Mouse (Mus musculus) C2C12 (cell line): ENCODE measurements around the gene Meiob. TPM values are rescaled to one million over a fixed set of nuclear protein-coding genes. Genes with fewer than 3 reads are reported as not detected.

Experiments
- H3K27me3 ChIP-seq: one replicate; pipeline ENCODE4 v1.6.1; 2011; ENCODE audit not compliant: control insufficient read depth, insufficient read depth, insufficient read length
- H3K36me3 ChIP-seq: one replicate; pipeline ENCODE4 v1.6.1; 2011; ENCODE audit not compliant: control insufficient read depth, insufficient read depth
- H3K4me3 ChIP-seq: one replicate; pipeline ENCODE4 v1.5.1; 2011; ENCODE audit warnings: mild to moderate bottlenecking, control low read depth; ENCODE audit not compliant: poor library complexity, insufficient read depth, severe bottlenecking
- H3K79me2 ChIP-seq: one replicate; pipeline ENCODE4 v1.6.1; 2011; ENCODE audit not compliant: control insufficient read depth, insufficient read depth
- H3K79me3 ChIP-seq: one replicate; pipeline ENCODE4 v1.6.1; 2011; ENCODE audit warnings: low read depth, control low read depth
- H3ac ChIP-seq: one replicate; pipeline ENCODE3; 2011; ENCODE audit warnings: low read depth; ENCODE audit not compliant: control insufficient read depth, insufficient read length
- CEBPB ChIP-seq: IDR thresholded peaks from one replicate; pipeline ENCODE4 v1.6.1; 2011; ENCODE audit warnings: low read depth, mild to moderate bottlenecking, control low read depth, moderate library complexity
- CTCF ChIP-seq: IDR thresholded peaks from one replicate; pipeline ENCODE4 v1.5.1; 2011; ENCODE audit not compliant: control insufficient read depth, insufficient read depth, insufficient read length
- FOSL1 ChIP-seq: IDR thresholded peaks from one replicate; pipeline ENCODE4 v1.8.0; 2011; ENCODE audit warnings: mild to moderate bottlenecking, low read length; ENCODE audit not compliant: poor library complexity, insufficient read depth, severe bottlenecking
- MAX ChIP-seq: IDR thresholded peaks from one replicate; pipeline ENCODE4 v1.6.1; 2011; ENCODE audit warnings: mild to moderate bottlenecking, control low read depth
- MYOD1 ChIP-seq: IDR thresholded peaks from one replicate; pipeline ENCODE4 v1.6.1; 2011; ENCODE audit warnings: low read depth; ENCODE audit not compliant: control insufficient read depth, insufficient read length
- MYOG ChIP-seq: IDR thresholded peaks from one replicate; pipeline ENCODE4 v1.6.1; 2011; ENCODE audit not compliant: control insufficient read depth, insufficient read length; ENCODE audit errors: extremely low read depth
- USF1 ChIP-seq: IDR thresholded peaks from one replicate; pipeline ENCODE4 v1.6.1; 2011; ENCODE audit warnings: low read depth, mild to moderate bottlenecking, control low read depth, moderate library complexity
- polyA plus RNA-seq: library from polyadenylated mRNA; unstranded; fragments of >200 nt; fragmentation: generic; extraction: Trizol; gene quantifications from one replicate; pipeline ENCODE4 v1.2.1, GENCODE M21; 2012; ENCODE audit warnings: missing spikeins

Gene Meiob
- polyA plus RNA-seq, 1 experiment: not detected

GRCm38 (mm10) chr17:24857831-24858470, 53.9 kb downstream of the Meiob start:
- H3ac ChIP-seq: no peak overlapping the region
- no peaks in the 10 kb centered on the region for H3K36me3 ChIP-seq
- no peaks in the 10 kb centered on the region for H3K79me3 ChIP-seq
- TF ChIP-seq MYOD1: no peak
- TF ChIP-seq CEBPB: no peak
- TF ChIP-seq MYOG: no peak
- no peak for TF ChIP-seq USF1
- no peak for TF ChIP-seq CTCF
- TF ChIP-seq MAX: no peak
- TF ChIP-seq FOSL1: no peak
- H3K79me2 ChIP-seq: no peaks in the 10 kb centered on the region
- H3K4me3 ChIP-seq: no peak overlapping the region
- no peaks in the 10 kb centered on the region for H3K27me3 ChIP-seq

- H3K79me2 ChIP-seq: no peaks in the 10 kb centered on the region
- no peaks in the 10 kb centered on the region for H3K27me3 ChIP-seq
- H3K36me3 ChIP-seq: no peaks in the 10 kb centered on the region
- no peaks in the 10 kb centered on the region for H3K79me3 ChIP-seq
- no peak overlapping the region for H3K4me3 ChIP-seq
- TF ChIP-seq MAX: no peak
- no peak overlapping the region for H3ac ChIP-seq
Measured at GRCm38 (mm10) chr17:24858967-24859366, 54.9 kb downstream of the Meiob start.

GRCm38 (mm10) chr17:24860076-24860475, 56.0 kb downstream of the Meiob start:
- no peak overlapping the region for H3ac ChIP-seq
- H3K27me3 ChIP-seq: no peaks in the 10 kb centered on the region
- H3K36me3 ChIP-seq: no peaks in the 10 kb centered on the region
- H3K79me2 ChIP-seq: no peaks in the 10 kb centered on the region
- TF ChIP-seq CTCF: no peak
- no peak for TF ChIP-seq MAX
- no peak for TF ChIP-seq USF1
- H3K4me3 ChIP-seq: no peak overlapping the region
- H3K79me3 ChIP-seq: no peaks in the 10 kb centered on the region

GRCm38 (mm10) chr17:24861785-24862184, 57.7 kb downstream of the Meiob start:
- no peak overlapping the region for H3ac ChIP-seq

GRCm38 (mm10) chr17:24865776-24866175, 61.7 kb downstream of the Meiob start, which contains the start of gene Igfals:
Gene Igfals (plus strand): TSS chr17:24865997.
- Histone ChIP-seq H3K79me3 (no peaks in the 10 kb centered on the region), H3K79me2 (no peaks in the 10 kb centered on the region), H3ac (no peak within 1 kb of the TSS), H3K4me3 (no peak within 1 kb of the TSS), H3K27me3 (no peaks in the 10 kb centered on the region), H3K36me3 (no peaks in the 10 kb centered on the region)
- TF ChIP-seq FOSL1: no peak
- no peak for TF ChIP-seq CEBPB
- no peak for TF ChIP-seq USF1
- TF ChIP-seq MAX: no peak
- no peak for TF ChIP-seq CTCF
- no peak for TF ChIP-seq MYOG
- TF ChIP-seq MYOD1: no peak

More at GRCm38 (mm10) chr17:24861785-24862184, 57.7 kb downstream of the Meiob start:
- Histone ChIP-seq H3K4me3 (no peak overlapping the region), H3K36me3 (no peaks in the 10 kb centered on the region), H3K27me3 (no peaks in the 10 kb centered on the region), H3K79me2 (no peaks in the 10 kb centered on the region), H3K79me3 (no peaks in the 10 kb centered on the region)
- TF ChIP-seq MYOG: no peak
- no peak for TF ChIP-seq MAX
- no peak for TF ChIP-seq FOSL1
- TF ChIP-seq MYOD1: no peak
- no peak for TF ChIP-seq CEBPB
- TF ChIP-seq USF1: no peak
- TF ChIP-seq CTCF: no peak

GRCm38 (mm10) chr17:24867914-24868313, 63.8 kb downstream of the Meiob start:
- H3K27me3 ChIP-seq: no peaks in the 10 kb centered on the region
- H3K36me3 ChIP-seq: no peaks in the 10 kb centered on the region
- TF ChIP-seq CTCF (no peak), MYOD1 (no peak), MYOG (no peak), MAX (no peak), FOSL1 (no peak), USF1 (no peak), CEBPB (no peak)
- no peak overlapping the region for H3K4me3 ChIP-seq
- no peaks in the 10 kb centered on the region for H3K79me3 ChIP-seq
- no peaks in the 10 kb centered on the region for H3K79me2 ChIP-seq
- H3ac ChIP-seq: no peak overlapping the region
